In genomic region chr1:74238136-74238535, GRCm38 (mm10) we compare ENCODE assay signal across 8 mouse cellular contexts. TPM values are rescaled to one million over a fixed set of nuclear protein-coding genes. Genes with fewer than 3 reads are reported as not detected.
DNase-seq lines count a peak whose midpoint lies in the region; ATAC-seq lines count a peak whose summit lies in the region.

No protein-coding gene starts in this region.

- peak overlapping the region; percentile 77 for H3K4me2 ChIP-seq in heart, embryonic 16.5 days (ENCODE audit: low read depth, low read length)
- H3K4me2 ChIP-seq in hindbrain, embryonic 14.5 days (replicated peaks), result peak overlapping the region; percentile 76
- H3K4me2 ChIP-seq in midbrain, embryonic 13.5 days (replicated peaks), result peak overlapping the region; percentile 76

- no peaks in the 10 kb centered on the region for H3K9me3 ChIP-seq in heart, embryonic 16.5 days (replicated peaks; ENCODE audit: control insufficient read depth, low read length)
- no peaks in the 10 kb centered on the region for H3K9me3 ChIP-seq in hindbrain, embryonic 14.5 days (ENCODE audit: control insufficient read depth, low read length)
- H3K9me3 ChIP-seq in midbrain, embryonic 13.5 days, result no peaks in the 10 kb centered on the region

- no peak for DNase-seq in heart, postnatal 14 days
- DNase-seq in R1 (ENCODE audit: low read depth, low spot score), result peak; percentile 28
- no peak for DNase-seq in hindbrain, embryonic 14.5 days (ENCODE audit: low spot score)
- DNase-seq in right cerebral cortex, adult 18-20 months, result no peak
- no peak for DNase-seq in gastrocnemius, adult 18-20 months (ENCODE audit: low spot score)
- DNase-seq in cerebellum, adult 9-11 months, result no peak

- peak overlapping the region; percentile 88 for H3K9ac ChIP-seq in heart, embryonic 16.5 days (ENCODE audit: low read length)
- H3K9ac ChIP-seq in hindbrain, embryonic 14.5 days, result peak overlapping the region; percentile 85; the same call in 1 of the 2 replicates
- H3K9ac ChIP-seq in midbrain, embryonic 13.5 days (replicated peaks), result peak overlapping the region; percentile 96; the same call in 1 of the 2 replicates

- peak overlapping the region; percentile 8; the same call in 1 of the 2 replicates for H3K27ac ChIP-seq in heart, embryonic 16.5 days (ENCODE audit: low read length)
- no peak overlapping the region for H3K27ac ChIP-seq in hindbrain, embryonic 14.5 days
- no peak overlapping the region for H3K27ac ChIP-seq in midbrain, embryonic 13.5 days

- 30% methylated on average over 1 of the region's 1 CpGs for WGBS in heart, embryonic 16.5 days
- 82% methylated on average over 1 of the region's 1 CpGs for WGBS in hindbrain, embryonic 14.5 days
- 71% methylated on average over 1 of the region's 1 CpGs for WGBS in midbrain, embryonic 13.5 days

- peaks cover 35% of the 10 kb centered on the region for H3K4me1 ChIP-seq in heart, embryonic 16.5 days (ENCODE audit: control insufficient read depth, insufficient read depth, low read length)
- peaks cover 32% of the 10 kb centered on the region for H3K4me1 ChIP-seq in hindbrain, embryonic 14.5 days (replicated peaks; ENCODE audit: control insufficient read depth, insufficient read depth, low read length)
- peaks cover 36% of the 10 kb centered on the region for H3K4me1 ChIP-seq in midbrain, embryonic 13.5 days (replicated peaks)

- H3K36me3 ChIP-seq in heart, embryonic 16.5 days (ENCODE audit: control insufficient read depth, insufficient read depth), result no peaks in the 10 kb centered on the region
- H3K36me3 ChIP-seq in hindbrain, embryonic 14.5 days (replicated peaks; ENCODE audit: control insufficient read depth, insufficient read depth), result no peaks in the 10 kb centered on the region
- no peaks in the 10 kb centered on the region for H3K36me3 ChIP-seq in midbrain, embryonic 13.5 days

- H3K27me3 ChIP-seq in heart, embryonic 16.5 days (ENCODE audit: control insufficient read depth, insufficient read depth, low read length), result no peaks in the 10 kb centered on the region
- no peaks in the 10 kb centered on the region for H3K27me3 ChIP-seq in hindbrain, embryonic 14.5 days (ENCODE audit: control insufficient read depth, insufficient read depth, low read length)
- H3K27me3 ChIP-seq in midbrain, embryonic 13.5 days, result no peaks in the 10 kb centered on the region

- H3K4me3 ChIP-seq in heart, embryonic 16.5 days (ENCODE audit: low read length), result peak overlapping the region; percentile 67
- H3K4me3 ChIP-seq in hindbrain, embryonic 14.5 days (replicated peaks; ENCODE audit: low read length), result peak overlapping the region; percentile 65
- H3K4me3 ChIP-seq in midbrain, embryonic 13.5 days (replicated peaks), result peak overlapping the region; percentile 95

- ATAC-seq in heart, embryonic 16.5 days (replicated peaks; ENCODE audit: extremely low read depth, insufficient read depth, low FRiP score), result no peak
- no peak for ATAC-seq in hindbrain, embryonic 14.5 days (ENCODE audit: low FRiP score)
- no peak for ATAC-seq in midbrain, embryonic 13.5 days

- intact Hi-C loops in heart, postnatal 14 days (cut with DNase I), result loop anchor here (2.0 kb wide), 1 partner anchor 43 kb away; no protein-coding TSS in a partner anchor

RNA-seq across cellular contexts. Expression of gene Arpc2, which starts 2.3 kb away (rescaled TPM):
- 415 and 472 TPM in 2 replicates for polyA plus RNA-seq in heart, embryonic 16.5 days (2015; fragmentation: Nextera tagmentation; extraction: Ambion mirVana)
- total RNA-seq in heart, postnatal 14 days (2021), result 100 to 1,000 TPM; 143 to 165 TPM
- 324 and 329 TPM in 2 replicates for polyA plus RNA-seq in hindbrain, embryonic 14.5 days (2014; fragmentation: Nextera tagmentation; extraction: Ambion mirVana)
- 384 and 393 TPM in 2 replicates for polyA plus RNA-seq in midbrain, embryonic 13.5 days (2015; fragmentation: Nextera tagmentation; extraction: Ambion mirVana)
- 10 to 100 TPM; 71.0 to 82.9 TPM for total RNA-seq in gastrocnemius, adult 18-20 months (2021)

RNA-seq across cellular contexts. Expression of gene Gpbar1, which starts 40.2 kb away (rescaled TPM):
- polyA plus RNA-seq in heart, embryonic 16.5 days (2015; fragmentation: Nextera tagmentation; extraction: Ambion mirVana), result 0.22 and 0.30 TPM in 2 replicates
- not detected for total RNA-seq in heart, postnatal 14 days (2021)
- polyA plus RNA-seq in hindbrain, embryonic 14.5 days (2014; fragmentation: Nextera tagmentation; extraction: Ambion mirVana), result 0.19 TPM in 1 of 2 replicates, not detected in the other
- 0.24 and 0.31 TPM in 2 replicates for polyA plus RNA-seq in midbrain, embryonic 13.5 days (2015; fragmentation: Nextera tagmentation; extraction: Ambion mirVana)
- not detected for total RNA-seq in gastrocnemius, adult 18-20 months (2021)

RNA-seq across cellular contexts. Expression of gene Cxcr1, which starts 43.7 kb away (rescaled TPM):
- not detected in 2 replicates for polyA plus RNA-seq in heart, embryonic 16.5 days (2015; fragmentation: Nextera tagmentation; extraction: Ambion mirVana)
- not detected for total RNA-seq in heart, postnatal 14 days (2021)
- polyA plus RNA-seq in hindbrain, embryonic 14.5 days (2014; fragmentation: Nextera tagmentation; extraction: Ambion mirVana), result not detected in 2 replicates
- not detected in 2 replicates for polyA plus RNA-seq in midbrain, embryonic 13.5 days (2015; fragmentation: Nextera tagmentation; extraction: Ambion mirVana)
- total RNA-seq in gastrocnemius, adult 18-20 months (2021), result not detected

RNA-seq across cellular contexts. Expression of gene Aamp, which starts 46.4 kb away (rescaled TPM):
- 214 and 223 TPM in 2 replicates for polyA plus RNA-seq in heart, embryonic 16.5 days (2015; fragmentation: Nextera tagmentation; extraction: Ambion mirVana)
- 10 to 100 TPM; 95.5 to 98.9 TPM for total RNA-seq in heart, postnatal 14 days (2021)
- polyA plus RNA-seq in hindbrain, embryonic 14.5 days (2014; fragmentation: Nextera tagmentation; extraction: Ambion mirVana), result 188 and 201 TPM in 2 replicates
- 198 and 203 TPM in 2 replicates for polyA plus RNA-seq in midbrain, embryonic 13.5 days (2015; fragmentation: Nextera tagmentation; extraction: Ambion mirVana)
- total RNA-seq in gastrocnemius, adult 18-20 months (2021), result 10 to 100 TPM; 74.4 to 77.1 TPM

RNA-seq across cellular contexts. Expression of gene Pnkd, which starts 46.6 kb away (rescaled TPM):
- 314 and 324 TPM in 2 replicates for polyA plus RNA-seq in heart, embryonic 16.5 days (2015; fragmentation: Nextera tagmentation; extraction: Ambion mirVana)
- 100 to 1,000 TPM; 190 to 191 TPM for total RNA-seq in heart, postnatal 14 days (2021)
- polyA plus RNA-seq in hindbrain, embryonic 14.5 days (2014; fragmentation: Nextera tagmentation; extraction: Ambion mirVana), result 146 and 149 TPM in 2 replicates
- 81.5 and 92.2 TPM in 2 replicates for polyA plus RNA-seq in midbrain, embryonic 13.5 days (2015; fragmentation: Nextera tagmentation; extraction: Ambion mirVana)
- total RNA-seq in gastrocnemius, adult 18-20 months (2021), result 10 to 100 TPM; 54.0 to 63.3 TPM
